Mouse (Mus musculus): ENCODE data around the gene Uhrf1bp1. TPM values are rescaled to one million over a fixed set of nuclear protein-coding genes. Genes with fewer than 3 reads are reported as not detected.
"Not testable (repeated sequence)": the region's sequence is repeated elsewhere in the genome, so short reads cannot be mapped to it uniquely, and the experiment has no call there.

Gene Uhrf1bp1
- total RNA-seq, 2 experiments from 2014 or later: 16.5 to 22.1 TPM

- intact Hi-C loops (cut with DNase I): loop anchor here (2.0 kb wide), 1 partner anchor 15 kb away; no protein-coding TSS in a partner anchor
Measured at GRCm38 (mm10) chr17:27837850-27838249, 18.4 kb upstream of the Uhrf1bp1 start, which contains the start of gene Snrpc. Snrpc (plus strand) TSS chr17:27838150.

GRCm38 (mm10) chr17:27839469-27840252, 16.6 kb upstream of the Uhrf1bp1 start:
- intact Hi-C loops (cut with DNase I): loop anchor here (1.0 to 2.0 kb wide), 2 partner anchors 17 to 68 kb away; no protein-coding TSS in a partner anchor
- DNase-seq: peak; percentile 97 to 98

More at GRCm38 (mm10) chr17:27837850-27838249, 18.4 kb upstream of the Uhrf1bp1 start, which contains the start of gene Snrpc:
- not testable (repeated sequence) for DNase-seq

GRCm38 (mm10) chr17:27848351-27848750, 7.9 kb upstream of the Uhrf1bp1 start:
- DNase-seq: no peak
- intact Hi-C loops (cut with DNase I): no loop called here

GRCm38 (mm10) chr17:27851076-27851475, 5.2 kb upstream of the Uhrf1bp1 start:
- DNase-seq: peak; percentile 28 to 34

GRCm38 (mm10) chr17:27856798-27857648, 782 bp downstream of the Uhrf1bp1 start:
- intact Hi-C loops (cut with DNase I): no loop called here
- DNase-seq: peak; percentile 65 to 75

More at GRCm38 (mm10) chr17:27851076-27851475, 5.2 kb upstream of the Uhrf1bp1 start:
- intact Hi-C loops (cut with DNase I): no loop called here

- peak in 1 of 2 experiments; percentile 14 for DNase-seq
- intact Hi-C loops (cut with DNase I): no loop called here
Measured at GRCm38 (mm10) chr17:27857649-27858475, 1.6 kb downstream of the Uhrf1bp1 start.

- no peak for DNase-seq
- intact Hi-C loops (cut with DNase I): no loop called here
Measured at GRCm38 (mm10) chr17:27859131-27859530, 2.9 kb downstream of the Uhrf1bp1 start.

GRCm38 (mm10) chr17:27865461-27865860, 9.2 kb downstream of the Uhrf1bp1 start:
- intact Hi-C loops (cut with DNase I): no loop called here
- DNase-seq: no peak

GRCm38 (mm10) chr17:27866737-27867136, 10.5 kb downstream of the Uhrf1bp1 start:
- intact Hi-C loops (cut with DNase I): no loop called here
- DNase-seq: no peak

- intact Hi-C loops (cut with DNase I): no loop called here
- DNase-seq: no peak
Measured at GRCm38 (mm10) chr17:27871851-27872250, 15.6 kb downstream of the Uhrf1bp1 start.

GRCm38 (mm10) chr17:27873583-27873982, 17.3 kb downstream of the Uhrf1bp1 start:
- no peak for DNase-seq
- intact Hi-C loops (cut with DNase I): no loop called here

GRCm38 (mm10) chr17:27874510-27874909, 18.3 kb downstream of the Uhrf1bp1 start:
- DNase-seq: no peak
- intact Hi-C loops (cut with DNase I): no loop called here

- intact Hi-C loops (cut with DNase I): no loop called here
- peak; percentile 55 to 64 for DNase-seq
Measured at GRCm38 (mm10) chr17:27881518-27881917, 25.3 kb downstream of the Uhrf1bp1 start.

- intact Hi-C loops (cut with DNase I): no loop called here
- DNase-seq: no peak
Measured at GRCm38 (mm10) chr17:27883129-27883528, 26.9 kb downstream of the Uhrf1bp1 start.

GRCm38 (mm10) chr17:27883994-27884393, 27.8 kb downstream of the Uhrf1bp1 start:
- intact Hi-C loops (cut with DNase I): no loop called here
- no peak for DNase-seq

- intact Hi-C loops (cut with DNase I): no loop called here
Measured at GRCm38 (mm10) chr17:27886499-27887210, 30.4 kb downstream of the Uhrf1bp1 start.

GRCm38 (mm10) chr17:27907512-27908205, 51.4 kb downstream of the Uhrf1bp1 start:
- peak; percentile 96 to 97 for DNase-seq
- intact Hi-C loops (cut with DNase I): loop anchor here (1.0 to 5.0 kb wide), 4 partner anchors 67 to 265 kb away; no protein-coding TSS in a partner anchor

More at GRCm38 (mm10) chr17:27886499-27887210, 30.4 kb downstream of the Uhrf1bp1 start:
- DNase-seq: peak; percentile 67

GRCm38 (mm10) chr17:27908206-27908887, 52.1 kb downstream of the Uhrf1bp1 start:
- intact Hi-C loops (cut with DNase I): loop anchor here (5.0 kb wide), 2 partner anchors 169 to 264 kb away; no protein-coding TSS in a partner anchor
- no peak for DNase-seq

Measured in heart, postnatal 10 days (tissue).